Comparison of ENCODE assay signal across 11 mouse cellular contexts in genomic region chr5:140082204-140082812, GRCm38 (mm10).
DNase-seq lines count a peak whose midpoint lies in the region; ATAC-seq lines count a peak whose summit lies in the region.
"Had no signal": no experiment of that assay in that cellular context is flagged by ENCODE, and none has a peak within 500 bp of the region (broad histone marks: within the 10 kb centered on the region; RNA-seq: fewer than 3 reads in every experiment).

No protein-coding gene starts in this region.

- H3K27me3 ChIP-seq in forebrain, embryonic 13.5 days, result no peaks in the 10 kb centered on the region
- no peaks in the 10 kb centered on the region for H3K27me3 ChIP-seq in forebrain, embryonic 10.5 days (ENCODE audit: poor library complexity, severe bottlenecking)
- no peaks in the 10 kb centered on the region for H3K27me3 ChIP-seq in lung, embryonic 16.5 days (ENCODE audit: control insufficient read depth, insufficient read depth, low read depth, low read length)
- H3K27me3 ChIP-seq in forebrain, embryonic 15.5 days, result no peaks in the 10 kb centered on the region
- H3K27me3 ChIP-seq in neural tube, embryonic 15.5 days (replicated peaks), result no peaks in the 10 kb centered on the region
- no peaks in the 10 kb centered on the region for H3K27me3 ChIP-seq in kidney, embryonic 14.5 days (ENCODE audit: control insufficient read depth, insufficient read depth, low read length)
- H3K27me3 ChIP-seq: heart, embryonic 13.5 days; midbrain, embryonic 12.5 days had no signal

- ATAC-seq in forebrain, embryonic 13.5 days, result peak; percentile 77
- peak; percentile 47; the same call in 1 of the 2 replicates for ATAC-seq in lung, embryonic 16.5 days (ENCODE audit: low read depth)
- ATAC-seq in forebrain, embryonic 15.5 days (replicated peaks), result peak; percentile 76
- ATAC-seq in neural tube, embryonic 15.5 days (ENCODE audit: low FRiP score), result no peak
- ATAC-seq in kidney, embryonic 14.5 days (ENCODE audit: low FRiP score, low TSS enrichment), result no peak

- H3K9ac ChIP-seq in forebrain, embryonic 13.5 days, result no peak overlapping the region
- no peak overlapping the region for H3K9ac ChIP-seq in lung, embryonic 16.5 days (ENCODE audit: low read length)
- no peak overlapping the region for H3K9ac ChIP-seq in forebrain, embryonic 15.5 days (replicated peaks)
- no peak overlapping the region for H3K9ac ChIP-seq in neural tube, embryonic 15.5 days (replicated peaks)
- H3K9ac ChIP-seq in kidney, embryonic 14.5 days (ENCODE audit: low read depth, low read length), result no peak overlapping the region
- H3K9ac ChIP-seq: heart, embryonic 13.5 days; midbrain, embryonic 12.5 days had no signal

- peaks cover 41% of the 10 kb centered on the region for H3K4me1 ChIP-seq in forebrain, embryonic 13.5 days
- H3K4me1 ChIP-seq in forebrain, embryonic 10.5 days, result peaks cover 12% of the 10 kb centered on the region
- no peaks in the 10 kb centered on the region for H3K4me1 ChIP-seq in lung, embryonic 16.5 days (replicated peaks; ENCODE audit: control insufficient read depth, insufficient read depth, low read length)
- H3K4me1 ChIP-seq in forebrain, embryonic 15.5 days, result peaks cover 37% of the 10 kb centered on the region
- H3K4me1 ChIP-seq in neural tube, embryonic 15.5 days, result peaks cover 24% of the 10 kb centered on the region; the same call in 1 of the 2 replicates
- no peaks in the 10 kb centered on the region for H3K4me1 ChIP-seq in kidney, embryonic 14.5 days (ENCODE audit: control insufficient read depth, insufficient read depth, low read length)
- H3K4me1 ChIP-seq: heart, embryonic 13.5 days had no signal

- no peaks in the 10 kb centered on the region for H3K9me3 ChIP-seq in forebrain, embryonic 13.5 days (replicated peaks)
- H3K9me3 ChIP-seq in forebrain, embryonic 10.5 days, result no peaks in the 10 kb centered on the region
- H3K9me3 ChIP-seq in lung, embryonic 16.5 days (ENCODE audit: control insufficient read depth, low read length), result no peaks in the 10 kb centered on the region
- no peaks in the 10 kb centered on the region for H3K9me3 ChIP-seq in forebrain, embryonic 15.5 days
- no peaks in the 10 kb centered on the region for H3K9me3 ChIP-seq in neural tube, embryonic 15.5 days (replicated peaks)
- no peaks in the 10 kb centered on the region for H3K9me3 ChIP-seq in kidney, embryonic 14.5 days (ENCODE audit: control insufficient read depth, low read length)
- H3K9me3 ChIP-seq: heart, embryonic 13.5 days; midbrain, embryonic 12.5 days had no signal

- no peak for DNase-seq in forebrain, embryonic 10.5 days (ENCODE audit: extremely low spot score, low spot score)
- no peak for DNase-seq in lung, postnatal 25 days (ENCODE audit: low spot score)
- DNase-seq in spleen, postnatal 36 days (ENCODE audit: low spot score in 2 of 2), result no peak
- DNase-seq: kidney, adult 9 months had no signal

- H3K36me3 ChIP-seq in forebrain, embryonic 13.5 days (ENCODE audit: poor library complexity, severe bottlenecking), result peaks cover 2% of the 10 kb centered on the region; the same call in 1 of the 2 replicates
- peaks cover 66% of the 10 kb centered on the region for H3K36me3 ChIP-seq in forebrain, embryonic 10.5 days (replicated peaks)
- no peaks in the 10 kb centered on the region; the same call in 1 of the 2 replicates for H3K36me3 ChIP-seq in lung, embryonic 16.5 days (ENCODE audit: control insufficient read depth, insufficient read depth, low read length)
- H3K36me3 ChIP-seq in forebrain, embryonic 15.5 days, result no peaks in the 10 kb centered on the region
- no peaks in the 10 kb centered on the region for H3K36me3 ChIP-seq in neural tube, embryonic 15.5 days
- peaks cover 6% of the 10 kb centered on the region; the same call in 1 of the 2 replicates for H3K36me3 ChIP-seq in kidney, embryonic 14.5 days (ENCODE audit: control insufficient read depth, insufficient read depth, low read length)
- H3K36me3 ChIP-seq: midbrain, embryonic 12.5 days had no signal

- WGBS in forebrain, embryonic 13.5 days, result 42% methylated on average over 11 of the region's 11 CpGs
- WGBS in forebrain, embryonic 10.5 days, result 67% methylated on average over 11 of the region's 11 CpGs
- WGBS in lung, embryonic 16.5 days, result 44% methylated on average over 9 of the region's 11 CpGs
- WGBS in forebrain, embryonic 15.5 days, result 35% methylated on average over 11 of the region's 11 CpGs
- WGBS in neural tube, embryonic 15.5 days, result 59% methylated on average over 11 of the region's 11 CpGs
- WGBS in kidney, embryonic 14.5 days, result 35% methylated on average over 11 of the region's 11 CpGs

- H3K27ac ChIP-seq in forebrain, embryonic 13.5 days, result 0 out of 2 replicates have a peak overlapping the region, but pooled peaks have one; percentile 10
- H3K27ac ChIP-seq in forebrain, embryonic 10.5 days, result no peak overlapping the region
- no peak overlapping the region for H3K27ac ChIP-seq in lung, embryonic 16.5 days (ENCODE audit: low read length)
- no peak overlapping the region for H3K27ac ChIP-seq in forebrain, embryonic 15.5 days (replicated peaks)
- H3K27ac ChIP-seq in neural tube, embryonic 15.5 days (replicated peaks), result peak overlapping the region; percentile 20; the same call in 1 of the 2 replicates
- no peak overlapping the region for H3K27ac ChIP-seq in kidney, embryonic 14.5 days (ENCODE audit: low read depth, low read length)
- H3K27ac ChIP-seq: heart, embryonic 13.5 days; midbrain, embryonic 12.5 days had no signal

- no peak overlapping the region for H3K4me3 ChIP-seq in forebrain, embryonic 13.5 days
- no peak overlapping the region for H3K4me3 ChIP-seq in forebrain, embryonic 10.5 days
- H3K4me3 ChIP-seq in lung, embryonic 16.5 days (ENCODE audit: low read length), result no peak overlapping the region
- H3K4me3 ChIP-seq in forebrain, embryonic 15.5 days, result no peak overlapping the region
- H3K4me3 ChIP-seq in neural tube, embryonic 15.5 days (replicated peaks), result no peak overlapping the region
- H3K4me3 ChIP-seq in kidney, embryonic 14.5 days (ENCODE audit: low read length), result no peak overlapping the region
- H3K4me3 ChIP-seq: heart, embryonic 13.5 days; midbrain, embryonic 12.5 days had no signal

- no peak overlapping the region for H3K4me2 ChIP-seq in forebrain, embryonic 13.5 days
- H3K4me2 ChIP-seq in lung, embryonic 16.5 days (ENCODE audit: low read depth, low read length), result no peak overlapping the region
- no peak overlapping the region for H3K4me2 ChIP-seq in forebrain, embryonic 15.5 days (replicated peaks)
- H3K4me2 ChIP-seq in neural tube, embryonic 15.5 days, result no peak overlapping the region
- H3K4me2 ChIP-seq in kidney, embryonic 14.5 days (replicated peaks; ENCODE audit: low read depth, low read length), result no peak overlapping the region
- H3K4me2 ChIP-seq: heart, embryonic 13.5 days; midbrain, embryonic 12.5 days had no signal

Comparison
In these comparisons a context has a peak if more than half of its experiments do, and no peak if none do; other contexts are left out.
1. H3K27ac ChIP-seq: peak in forebrain, embryonic 13.5 days (single experiment) and neural tube, embryonic 15.5 days (single experiment); none in forebrain, embryonic 10.5 days (single experiment), lung, embryonic 16.5 days (single experiment), forebrain, embryonic 15.5 days (single experiment) and kidney, embryonic 14.5 days (single experiment).
2. ATAC-seq: peak in forebrain, embryonic 13.5 days (single experiment), lung, embryonic 16.5 days (single experiment) and forebrain, embryonic 15.5 days (single experiment); none in neural tube, embryonic 15.5 days (single experiment) and kidney, embryonic 14.5 days (single experiment).